Mouse (Mus musculus) bone marrow, adult 2 months (tissue): ENCODE data around the gene Gm49345.

Experiments
- CTCF ChIP-seq: fragments of 200-500 bp; IDR thresholded peaks from 2 replicates; pipeline ENCODE4 v1.5.1; 2011; ENCODE audit warnings: low read length, control low read depth; ENCODE audit not compliant: control insufficient read depth, insufficient read depth
- POLR2A ChIP-seq: fragments of 200-500 bp; IDR thresholded peaks from 2 replicates; pipeline ENCODE4 v1.6.1; 2011; ENCODE audit warnings: low read depth, mild to moderate bottlenecking, control low read depth, low read length, borderline replicate concordance; ENCODE audit not compliant: control insufficient read depth

DNA sequence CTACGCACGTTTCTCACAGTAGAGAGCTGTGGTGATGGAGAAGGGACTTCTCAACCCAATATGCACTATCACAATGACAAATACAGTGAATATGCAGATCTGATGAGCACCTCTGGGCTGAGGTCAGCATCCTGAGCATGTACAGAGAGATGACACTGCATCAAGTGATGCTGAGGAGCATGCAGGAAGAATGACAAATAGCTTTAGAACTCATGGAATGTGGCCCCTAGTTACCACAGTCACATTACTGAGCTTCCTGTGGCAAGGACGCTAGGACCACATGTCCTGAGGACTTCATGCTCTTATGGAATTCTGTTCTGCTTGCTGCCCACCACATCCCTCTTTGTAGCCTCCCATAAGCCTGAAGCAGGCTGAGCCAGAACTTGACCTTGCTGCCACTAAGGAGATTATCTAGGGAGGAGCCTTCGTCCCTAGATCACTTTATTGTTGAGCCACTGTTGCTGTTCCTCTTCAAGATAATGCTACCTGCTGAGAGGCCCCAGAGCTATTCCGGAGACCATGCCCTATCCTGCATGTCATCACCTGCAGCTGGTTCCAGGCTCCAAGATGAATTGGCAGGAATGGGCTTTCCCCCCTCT lies 64.9 kb downstream of the Gm49345 start:
- TF ChIP-seq POLR2A (no peak), CTCF (no peak)
